Mouse (Mus musculus): ENCODE results near the gene Lhx9. TPM values are rescaled to one million over a fixed set of nuclear protein-coding genes. Genes with fewer than 3 reads are reported as not detected.
"Not testable (repeated sequence)": the region's sequence is repeated elsewhere in the genome, so short reads cannot be mapped to it uniquely, and the experiment has no call there.

Gene Lhx9
- polyA plus RNA-seq (2016; fragmentation: Nextera tagmentation; extraction: Ambion mirVana) = 37.2 and 44.5 TPM in 2 replicates

DNA sequence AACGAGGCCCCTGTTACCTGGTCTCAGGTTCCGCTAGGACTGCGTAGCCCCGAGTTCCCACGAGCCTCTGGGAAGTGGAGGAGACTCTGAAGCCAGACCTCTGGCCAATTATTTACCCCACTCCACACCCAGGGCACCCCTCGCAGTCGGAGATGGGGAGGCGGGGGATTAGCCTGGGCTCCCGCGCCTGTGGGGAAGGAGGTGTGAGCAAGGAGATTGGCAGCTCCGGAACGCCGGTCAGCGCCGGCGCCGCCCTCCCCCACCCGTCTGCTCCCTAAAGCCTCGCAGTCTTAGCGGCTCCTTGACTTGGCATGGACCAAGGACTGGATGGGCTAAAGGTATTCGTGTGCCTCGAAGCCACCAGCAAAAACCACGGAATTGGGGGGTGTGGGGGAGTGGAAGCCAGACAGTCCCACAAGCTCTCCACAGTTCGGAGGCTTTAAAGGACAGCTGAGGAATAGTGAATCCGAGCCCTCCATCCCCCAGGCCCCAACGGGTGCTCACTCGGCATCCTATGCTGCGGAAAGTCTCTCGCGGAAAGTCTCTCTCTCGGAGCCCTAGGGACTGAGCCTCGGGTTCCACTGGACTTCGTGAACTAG lies at the start of gene Lhx9:
Gene Lhx9 (minus strand): TSS at position 67 of the 599 bp plus-strand sequence.
- H3K27me3 ChIP-seq = peaks cover 77% of the 10 kb centered on the region
- ATAC-seq (ENCODE audit: low FRiP score) = peak; percentile 57
- H3K36me3 ChIP-seq (replicated peaks) = 0 out of 2 replicates have a peak, but pooled peaks cover 8% of the 10 kb centered on the region
- peak within 1 kb of the TSS; percentile 75 for H3K27ac ChIP-seq
- H3K4me1 ChIP-seq = peaks cover 34% of the 10 kb centered on the region
- peak within 1 kb of the TSS; percentile 61 for H3K4me2 ChIP-seq
- peak within 1 kb of the TSS; percentile 49 for H3K9ac ChIP-seq
- H3K9me3 ChIP-seq = no peaks in the 10 kb centered on the region
- peak within 1 kb of the TSS; percentile 38 for H3K4me3 ChIP-seq (replicated peaks)
- under 1% methylated on average over 33 of the region's 33 CpGs for WGBS

DNA sequence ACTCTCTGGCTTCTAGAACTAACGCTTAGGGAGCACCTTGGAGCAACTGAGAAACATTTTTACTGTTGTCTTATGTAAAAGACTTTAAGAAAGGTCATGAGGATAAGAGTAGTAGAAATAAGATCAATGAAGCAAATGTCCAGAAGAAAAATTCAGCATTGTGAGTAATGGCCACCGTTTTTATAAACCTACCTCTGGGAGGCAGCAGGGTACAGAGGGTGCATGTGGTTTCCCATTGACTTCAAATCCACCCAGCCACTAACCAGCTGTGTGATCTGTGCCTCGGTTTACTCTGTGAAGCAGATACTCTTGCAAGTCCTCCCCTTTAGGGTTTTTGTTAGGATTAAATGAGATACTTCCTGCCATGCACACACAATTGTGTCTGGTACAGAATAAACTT lies 47.7 kb upstream of the Lhx9 start:
- H3K9ac ChIP-seq = no peak overlapping the region

DNA sequence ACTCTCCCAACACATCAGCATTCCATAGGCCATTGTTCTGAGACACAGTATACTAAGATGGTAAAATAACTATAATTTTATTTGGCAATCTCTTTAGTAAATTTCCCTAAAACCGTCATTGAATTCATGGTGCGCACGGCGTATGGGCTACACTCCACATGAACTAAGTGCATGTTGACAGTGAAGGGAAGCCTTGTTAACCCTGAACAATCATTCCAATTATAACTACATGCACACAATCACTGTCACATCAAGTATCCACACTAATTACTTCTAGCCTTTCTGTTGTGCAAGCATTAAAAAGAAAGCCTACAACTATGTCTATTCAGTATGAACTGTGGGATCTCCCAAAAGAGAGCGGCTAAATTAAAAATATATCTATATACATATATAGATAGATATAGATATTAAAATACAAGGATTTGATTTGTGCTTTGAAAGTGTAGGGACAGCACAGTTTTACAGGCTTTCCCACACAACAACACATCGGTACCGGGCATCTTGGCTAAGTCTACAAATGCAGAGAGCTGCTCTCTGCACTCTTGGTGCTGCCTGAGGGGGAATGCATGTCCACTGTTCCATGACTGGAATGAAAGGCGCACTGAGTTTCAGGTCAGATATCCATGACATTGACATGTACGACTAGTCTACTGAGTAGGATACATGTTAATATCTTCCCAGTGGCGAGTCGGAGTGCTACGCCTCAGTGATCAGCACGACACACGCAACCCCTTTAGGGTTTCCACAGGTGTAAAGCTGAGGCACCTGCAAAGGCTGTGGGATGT lies 29.3 kb upstream of the Lhx9 start:
- no peak overlapping the region for H3K4me2 ChIP-seq
- H3K4me1 ChIP-seq = no peaks in the 10 kb centered on the region
- no peaks in the 10 kb centered on the region for H3K27me3 ChIP-seq
- 88% methylated on average over 14 of the region's 14 CpGs for WGBS
- no peak overlapping the region for H3K27ac ChIP-seq
- peak; percentile 27; the same call in 1 of the 2 replicates for ATAC-seq (ENCODE audit: low FRiP score)
- H3K9ac ChIP-seq = no peak overlapping the region
- H3K9me3 ChIP-seq = no peaks in the 10 kb centered on the region
- H3K36me3 ChIP-seq (replicated peaks) = no peaks in the 10 kb centered on the region
- H3K4me3 ChIP-seq (replicated peaks) = no peak overlapping the region

More for the DNA sequence above, 47.7 kb upstream of the Lhx9 start:
- H3K27ac ChIP-seq = no peak overlapping the region
- no peak overlapping the region for H3K4me3 ChIP-seq (replicated peaks)
- no peak for ATAC-seq (ENCODE audit: low FRiP score)
- no peak overlapping the region for H3K4me2 ChIP-seq
- H3K4me1 ChIP-seq = no peaks in the 10 kb centered on the region
- no peaks in the 10 kb centered on the region for H3K27me3 ChIP-seq
- H3K9me3 ChIP-seq = no peaks in the 10 kb centered on the region
- WGBS = 91% methylated on average over 3 of the region's 3 CpGs
- H3K36me3 ChIP-seq (replicated peaks) = no peaks in the 10 kb centered on the region

DNA sequence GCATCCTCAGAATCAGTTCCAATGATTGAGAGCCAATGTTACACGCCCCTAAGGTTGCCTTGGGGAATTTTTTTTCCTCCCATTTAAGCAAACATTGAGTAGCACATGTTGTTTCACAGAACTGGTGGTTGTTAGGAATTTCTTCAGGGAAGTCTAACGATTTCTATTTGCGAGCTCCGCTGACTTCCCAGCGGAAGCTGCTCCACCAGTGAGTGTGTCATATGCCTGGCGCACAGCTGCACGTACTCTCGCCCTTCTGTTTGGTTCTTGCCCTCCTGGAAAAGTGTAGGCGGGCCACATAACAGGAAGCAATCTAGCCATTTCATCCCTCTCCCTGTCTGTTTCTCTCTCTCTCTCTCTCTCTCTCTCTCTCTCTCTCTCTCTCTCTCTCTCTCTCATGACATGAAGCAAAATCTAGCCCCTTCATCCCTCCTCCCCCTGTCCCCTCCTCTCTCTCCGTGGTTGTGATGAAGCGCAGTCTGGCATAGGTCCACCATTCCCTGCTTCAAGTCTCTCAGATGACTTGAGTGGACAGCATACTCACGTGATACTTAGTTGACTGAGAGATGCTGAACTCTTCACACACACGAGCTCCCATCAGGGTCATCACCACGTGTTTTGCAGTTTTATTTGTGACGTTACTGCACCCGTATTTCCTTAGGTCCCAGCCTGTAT lies 28.1 kb upstream of the Lhx9 start:
- WGBS = 76% methylated on average over 16 of the region's 16 CpGs
- no peaks in the 10 kb centered on the region for H3K27me3 ChIP-seq
- H3K4me3 ChIP-seq (replicated peaks) = no peak overlapping the region
- no peak overlapping the region for H3K9ac ChIP-seq
- no peak for ATAC-seq (ENCODE audit: low FRiP score)
- H3K9me3 ChIP-seq = no peaks in the 10 kb centered on the region
- no peak overlapping the region for H3K27ac ChIP-seq
- H3K36me3 ChIP-seq (replicated peaks) = no peaks in the 10 kb centered on the region
- no peaks in the 10 kb centered on the region for H3K4me1 ChIP-seq
- H3K4me2 ChIP-seq = no peak overlapping the region

DNA sequence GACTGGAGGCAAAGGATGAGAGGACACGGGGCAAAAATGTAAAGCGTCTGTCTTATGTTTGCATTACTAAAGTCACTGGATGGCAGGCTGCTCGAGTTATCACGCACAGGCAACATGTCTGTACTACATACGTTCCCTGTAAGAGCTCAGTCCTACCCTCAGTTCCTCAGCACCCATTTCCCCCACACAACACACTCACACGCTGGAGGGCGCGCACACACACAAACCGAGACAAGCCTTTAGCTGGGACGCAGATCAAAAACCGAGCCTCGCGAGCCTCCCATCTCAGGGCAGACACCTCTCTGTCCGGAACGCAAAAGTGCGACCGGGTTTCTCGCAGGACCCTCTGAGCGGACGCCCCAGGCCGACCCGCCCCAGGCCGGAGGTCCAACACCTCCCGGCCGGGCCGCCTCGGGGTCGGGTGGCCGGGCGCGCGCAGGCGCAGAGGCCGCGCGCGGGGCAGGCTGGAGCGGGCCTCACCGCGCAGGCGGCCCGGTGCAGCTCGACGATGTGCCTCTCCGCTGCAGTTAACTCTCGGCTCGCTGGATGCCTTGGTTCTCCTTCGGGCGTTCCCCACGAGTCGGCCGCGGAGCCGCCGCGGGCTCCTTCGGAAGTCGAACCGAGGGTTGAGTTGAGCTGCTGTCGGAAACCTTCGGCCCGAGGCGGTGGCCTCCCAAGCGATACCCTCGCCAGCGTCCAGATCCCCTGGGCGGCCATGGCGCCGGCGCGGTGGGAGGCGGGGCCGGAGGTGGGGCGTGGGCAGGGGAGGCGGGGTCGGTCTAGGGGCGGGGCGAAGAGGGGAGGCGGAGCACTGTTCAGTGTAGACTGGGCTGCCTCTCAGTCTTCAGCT lies 7.9 kb upstream of the Lhx9 start, which contains the start of gene 2310009B15Rik:
Gene 2310009B15Rik (minus strand): TSS at position 752 of the 850 bp plus-strand sequence.
- peak within 1 kb of the TSS; percentile 82 for H3K27ac ChIP-seq

DNA sequence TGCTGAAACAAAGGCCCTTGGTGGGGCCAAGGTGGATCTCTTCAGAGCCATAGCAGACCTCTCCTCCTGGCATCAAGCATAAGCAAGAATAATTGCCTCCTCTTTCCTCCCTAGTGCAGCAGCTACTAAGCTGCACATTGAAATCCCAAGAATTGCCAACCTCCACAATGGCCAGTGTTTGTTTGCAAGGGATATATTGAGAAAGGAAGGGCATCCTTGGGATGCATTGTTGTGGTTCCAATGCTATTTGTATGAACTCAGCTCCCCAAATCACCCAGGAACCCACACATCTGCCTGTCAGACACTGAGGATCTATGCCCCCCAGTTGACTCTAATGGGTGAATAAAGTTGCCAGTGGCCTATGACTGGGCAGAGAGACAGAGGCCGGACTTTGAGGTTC lies 2.4 kb upstream of the Lhx9 start:
- Histone ChIP-seq H3K4me3 (replicated peaks) (no peak overlapping the region), H3K9me3 (no peaks in the 10 kb centered on the region), H3K9ac (no peak overlapping the region), H3K4me1 (peaks cover 28% of the 10 kb centered on the region), H3K36me3 (replicated peaks) (0 out of 2 replicates have a peak, but pooled peaks cover 8% of the 10 kb centered on the region), H3K27me3 (peaks cover 56% of the 10 kb centered on the region), H3K4me2 (no peak overlapping the region), H3K27ac (no peak overlapping the region)
- ATAC-seq (ENCODE audit: low FRiP score) = no peak
- WGBS = 92% methylated on average over 1 of the region's 1 CpGs

More for the DNA sequence above, 7.9 kb upstream of the Lhx9 start, which contains the start of gene 2310009B15Rik:
- Histone ChIP-seq H3K9ac (peak within 1 kb of the TSS; percentile 53; the same call in 1 of the 2 replicates), H3K4me2 (peak within 1 kb of the TSS; percentile 32), H3K4me3 (replicated peaks) (peak within 1 kb of the TSS; percentile 43)
- H3K9me3 ChIP-seq; H3K4me1 ChIP-seq; H3K27me3 ChIP-seq; H3K36me3 ChIP-seq (replicated peaks): not testable (repeated sequence)
- WGBS = under 1% methylated on average over 50 of the region's 79 CpGs
- peak; percentile 99 for ATAC-seq (ENCODE audit: low FRiP score)

DNA sequence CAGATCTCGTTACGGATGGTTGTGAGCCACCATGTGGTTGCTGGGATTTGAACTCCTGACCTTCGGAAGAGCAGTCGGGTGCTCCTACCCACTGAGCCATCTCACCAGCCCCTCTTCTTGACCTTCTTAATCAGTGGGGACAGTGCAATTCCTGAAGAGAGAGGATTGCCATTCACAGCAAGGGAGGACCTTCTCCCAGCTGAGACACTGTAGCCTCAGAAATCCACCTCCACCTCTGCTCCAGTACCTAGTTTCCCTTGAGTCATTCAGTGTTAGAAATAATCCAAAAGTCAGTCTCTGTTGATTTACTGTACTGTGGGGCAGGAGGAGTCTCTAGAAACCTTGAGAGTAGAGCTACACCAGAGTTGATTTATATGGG lies 1.8 kb upstream of the Lhx9 start:
- Histone ChIP-seq H3K4me1 (peaks cover 27% of the 10 kb centered on the region), H3K9me3 (no peaks in the 10 kb centered on the region), H3K27me3 (peaks cover 62% of the 10 kb centered on the region), H3K4me2 (no peak overlapping the region), H3K27ac (no peak overlapping the region), H3K9ac (no peak overlapping the region), H3K36me3 (replicated peaks) (0 out of 2 replicates have a peak, but pooled peaks cover 8% of the 10 kb centered on the region), H3K4me3 (replicated peaks) (no peak overlapping the region)
- ATAC-seq (ENCODE audit: low FRiP score) = no peak
- 50% methylated on average over 4 of the region's 4 CpGs for WGBS

DNA sequence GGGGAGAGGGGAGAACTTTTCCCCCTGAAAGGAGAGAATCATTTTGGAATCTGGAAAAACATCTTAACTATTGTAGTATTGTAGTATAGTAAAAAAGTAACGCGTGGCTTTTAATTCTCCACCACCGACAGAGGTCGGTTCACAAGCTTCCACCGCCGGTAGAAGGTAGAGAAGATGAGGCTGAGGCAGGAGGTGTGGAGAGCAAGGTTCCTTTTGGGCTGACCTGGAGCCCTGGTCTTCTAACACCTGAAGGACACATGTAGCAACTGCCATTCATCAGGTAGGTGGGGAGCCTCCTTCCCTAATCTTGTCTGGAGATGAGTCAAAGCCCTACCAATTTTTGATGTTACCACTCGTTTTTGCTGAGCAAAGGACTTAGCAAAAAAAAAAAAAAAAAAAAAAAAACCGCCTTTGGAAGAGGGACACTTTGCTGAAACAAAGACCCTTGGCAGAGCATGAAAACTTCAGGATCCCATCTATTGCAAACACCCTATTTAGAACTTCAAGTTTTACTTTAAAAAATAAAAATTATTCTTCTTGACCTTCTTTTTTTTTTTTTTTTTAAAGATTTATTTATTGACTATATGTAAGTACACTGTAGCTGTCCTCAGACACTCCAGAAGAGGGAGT lies 1.3 kb upstream of the Lhx9 start:
- 8% methylated on average over 8 of the region's 8 CpGs for WGBS
- ATAC-seq (ENCODE audit: low FRiP score) = no peak
- no peak overlapping the region; the same call in 1 of the 2 replicates for H3K4me2 ChIP-seq
- H3K36me3 ChIP-seq (replicated peaks) = 0 out of 2 replicates have a peak, but pooled peaks cover 8% of the 10 kb centered on the region
- H3K9me3 ChIP-seq = no peaks in the 10 kb centered on the region
- H3K27ac ChIP-seq = no peak overlapping the region
- peaks cover 67% of the 10 kb centered on the region for H3K27me3 ChIP-seq
- peaks cover 27% of the 10 kb centered on the region for H3K4me1 ChIP-seq
- no peak overlapping the region for H3K4me3 ChIP-seq (replicated peaks)
- no peak overlapping the region for H3K9ac ChIP-seq

DNA sequence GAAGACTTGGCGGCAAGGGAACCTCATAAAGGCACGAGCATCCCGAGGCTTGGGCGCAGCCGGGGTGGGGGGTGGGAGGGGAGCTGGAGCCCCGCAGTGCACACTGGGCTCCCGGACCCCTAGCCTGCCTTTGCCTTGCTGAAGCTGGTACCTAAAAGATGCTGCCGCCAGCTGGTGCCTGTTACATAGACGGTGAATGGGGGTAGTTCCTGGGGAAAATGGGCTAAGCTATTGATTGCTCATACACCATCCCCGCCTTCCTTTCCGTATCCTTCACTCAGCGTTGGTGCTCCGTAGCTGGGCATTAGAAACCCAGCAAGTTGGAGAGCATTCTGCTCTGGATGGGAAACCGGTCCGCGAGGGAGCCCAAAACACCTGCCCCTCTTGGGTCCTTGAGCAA lies 351 bp downstream of the Lhx9 start:
- no peaks in the 10 kb centered on the region for H3K9me3 ChIP-seq
- peak overlapping the region; percentile 56 for H3K4me2 ChIP-seq
- peak overlapping the region; percentile 38 for H3K4me3 ChIP-seq (replicated peaks)
- peaks cover 39% of the 10 kb centered on the region for H3K4me1 ChIP-seq
- peak overlapping the region; percentile 75 for H3K27ac ChIP-seq
- peak overlapping the region; percentile 49 for H3K9ac ChIP-seq
- peak; percentile 46 for ATAC-seq (ENCODE audit: low FRiP score)
- WGBS = under 1% methylated on average over 16 of the region's 16 CpGs
- 0 out of 2 replicates have a peak, but pooled peaks cover 8% of the 10 kb centered on the region for H3K36me3 ChIP-seq (replicated peaks)
- H3K27me3 ChIP-seq = peaks cover 81% of the 10 kb centered on the region

DNA sequence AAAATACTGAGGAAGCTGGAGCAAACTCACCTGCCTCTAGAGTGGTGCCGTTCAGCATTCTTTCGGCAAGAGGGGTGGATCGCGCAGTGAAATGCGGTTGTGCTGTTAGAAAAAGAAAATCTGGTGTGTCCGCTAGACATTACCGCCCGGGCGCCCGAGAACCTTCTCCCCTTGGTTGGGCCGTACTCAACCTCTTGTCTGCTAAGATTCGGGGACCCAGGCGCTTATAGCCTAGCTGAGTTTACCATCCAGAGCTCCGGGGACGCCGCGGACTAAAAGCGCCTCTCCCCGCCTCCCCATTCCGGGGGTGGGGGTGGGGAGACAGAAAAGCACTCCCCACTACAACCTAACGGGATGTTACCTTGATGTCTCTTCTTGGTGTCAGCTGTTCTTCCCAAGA lies 1.2 kb downstream of the Lhx9 start:
- ATAC-seq (ENCODE audit: low FRiP score) = no peak
- H3K36me3 ChIP-seq (replicated peaks) = 0 out of 2 replicates have a peak, but pooled peaks cover 8% of the 10 kb centered on the region
- no peaks in the 10 kb centered on the region for H3K9me3 ChIP-seq
- peaks cover 44% of the 10 kb centered on the region for H3K4me1 ChIP-seq
- peak overlapping the region; percentile 38 for H3K4me3 ChIP-seq (replicated peaks)
- H3K4me2 ChIP-seq = peak overlapping the region; percentile 61
- H3K27me3 ChIP-seq = peaks cover 86% of the 10 kb centered on the region
- WGBS = 0% methylated on average over 21 of the region's 21 CpGs
- H3K9ac ChIP-seq = peak overlapping the region; percentile 34; the same call in 1 of the 2 replicates
- H3K27ac ChIP-seq = peak overlapping the region; percentile 57; the same call in 1 of the 2 replicates

DNA sequence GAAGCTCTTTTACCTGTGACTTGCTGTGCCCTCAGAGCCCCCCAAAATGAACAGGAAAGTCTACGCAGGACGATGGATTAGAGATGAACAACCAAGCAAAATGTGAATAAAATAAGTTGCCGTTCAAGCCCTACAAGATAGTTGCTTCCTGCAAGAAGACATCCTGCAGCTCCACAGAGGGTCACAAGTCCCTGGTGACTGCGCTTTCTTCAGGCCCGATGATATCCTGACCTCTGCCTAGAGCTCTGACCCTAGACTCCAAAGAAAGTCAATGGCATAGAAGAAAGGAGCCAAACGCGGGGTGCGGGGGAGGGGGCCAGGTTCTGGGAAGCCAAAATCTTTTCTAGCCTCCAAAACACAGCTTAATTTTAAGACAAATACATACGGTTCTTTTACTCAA lies 1.8 kb downstream of the Lhx9 start:
- WGBS = 4% methylated on average over 9 of the region's 9 CpGs
- 0 out of 2 replicates have a peak, but pooled peaks cover 6% of the 10 kb centered on the region for H3K36me3 ChIP-seq (replicated peaks)
- H3K4me3 ChIP-seq (replicated peaks) = peak overlapping the region; percentile 38
- H3K9me3 ChIP-seq = no peaks in the 10 kb centered on the region
- H3K27ac ChIP-seq = peak overlapping the region; percentile 57; the same call in 1 of the 2 replicates
- H3K9ac ChIP-seq = peak overlapping the region; percentile 34; the same call in 1 of the 2 replicates
- H3K4me2 ChIP-seq = peak overlapping the region; percentile 61
- no peak for ATAC-seq (ENCODE audit: low FRiP score)
- H3K27me3 ChIP-seq = peaks cover 88% of the 10 kb centered on the region
- H3K4me1 ChIP-seq = peaks cover 47% of the 10 kb centered on the region
